11 mouse cellular contexts compared by ENCODE assay signal in genomic region chr1:137903351-137903750, GRCm38 (mm10).
A peak's percentile ranks its signal among the peaks of the same experiment; 100 is the strongest.
DNase-seq lines count a peak whose midpoint lies in the region; ATAC-seq lines count a peak whose summit lies in the region.
"Had no signal": no experiment of that assay in that cellular context is flagged by ENCODE, and none has a peak within 500 bp of the region (broad histone marks: within the 10 kb centered on the region; RNA-seq: fewer than 3 reads in every experiment).

No protein-coding gene starts in this region.

- H3K27me3 ChIP-seq in embryonic facial prominence, embryonic 12.5 days = no peaks in the 10 kb centered on the region
- H3K27me3 ChIP-seq in hindbrain, embryonic 13.5 days = no peaks in the 10 kb centered on the region
- H3K27me3 ChIP-seq in midbrain, embryonic 16.5 days (ENCODE audit: control insufficient read depth, insufficient read depth, low read depth, low read length) = no peaks in the 10 kb centered on the region
- H3K27me3 ChIP-seq: Patski had no signal

- peak; percentile 29 for DNase-seq in layer of hippocampus, adult 11-12 months (ENCODE audit: low spot score)
- no peak for DNase-seq in layer of hippocampus, adult 9-10 months (ENCODE audit: low spot score)
- DNase-seq in heart, adult 18-20 months = no peak
- no peak for DNase-seq in heart, adult 8-10 months (ENCODE audit: low spot score)
- DNase-seq: adrenal gland, postnatal 36 days; lung, postnatal 36 days had no signal

- WGBS in embryonic facial prominence, embryonic 12.5 days = 25% methylated on average over 4 of the region's 4 CpGs
- 10% methylated on average over 4 of the region's 4 CpGs for WGBS in hindbrain, embryonic 13.5 days
- WGBS in midbrain, embryonic 16.5 days = 4% methylated on average over 4 of the region's 4 CpGs

- no peak overlapping the region for H3K4me3 ChIP-seq in embryonic facial prominence, embryonic 12.5 days
- H3K4me3 ChIP-seq in hindbrain, embryonic 13.5 days = peak overlapping the region; percentile 26; the same call in 1 of the 2 replicates
- peak overlapping the region; percentile 31 for H3K4me3 ChIP-seq in midbrain, embryonic 16.5 days (ENCODE audit: low read depth, low read length)

- no peak overlapping the region for H3K27ac ChIP-seq in embryonic facial prominence, embryonic 12.5 days
- no peak overlapping the region for H3K27ac ChIP-seq in hindbrain, embryonic 13.5 days
- H3K27ac ChIP-seq in midbrain, embryonic 16.5 days (ENCODE audit: low read length) = no peak overlapping the region

- peak overlapping the region; percentile 37 for H3K4me2 ChIP-seq in embryonic facial prominence, embryonic 12.5 days (replicated peaks)
- peak overlapping the region; percentile 56 for H3K4me2 ChIP-seq in hindbrain, embryonic 13.5 days
- peak overlapping the region; percentile 80 for H3K4me2 ChIP-seq in midbrain, embryonic 16.5 days (ENCODE audit: low read length)

- no peaks in the 10 kb centered on the region for H3K9me3 ChIP-seq in embryonic facial prominence, embryonic 12.5 days
- H3K9me3 ChIP-seq in hindbrain, embryonic 13.5 days = no peaks in the 10 kb centered on the region
- H3K9me3 ChIP-seq in midbrain, embryonic 16.5 days (replicated peaks; ENCODE audit: control insufficient read depth, low read length, poor library complexity, severe bottlenecking) = no peaks in the 10 kb centered on the region

- H3K9ac ChIP-seq in embryonic facial prominence, embryonic 12.5 days = no peak overlapping the region
- H3K9ac ChIP-seq in hindbrain, embryonic 13.5 days = peak overlapping the region; percentile 65; the same call in 1 of the 2 replicates
- 0 out of 2 replicates have a peak overlapping the region, but pooled peaks have one; percentile 38 for H3K9ac ChIP-seq in midbrain, embryonic 16.5 days (ENCODE audit: low read depth, low read length)

- peaks cover 23% of the 10 kb centered on the region; the same call in 1 of the 2 replicates for H3K4me1 ChIP-seq in embryonic facial prominence, embryonic 12.5 days
- H3K4me1 ChIP-seq in hindbrain, embryonic 13.5 days (replicated peaks) = peaks cover 37% of the 10 kb centered on the region
- H3K4me1 ChIP-seq in midbrain, embryonic 16.5 days (ENCODE audit: control insufficient read depth, insufficient read depth, low read length) = peaks cover 33% of the 10 kb centered on the region

- no peak for ATAC-seq in embryonic facial prominence, embryonic 12.5 days (ENCODE audit: insufficient number of reproducible peaks, insufficient read depth, low FRiP score, low TSS enrichment)
- no peak for ATAC-seq in hindbrain, embryonic 13.5 days (ENCODE audit: low FRiP score)
- no peak for ATAC-seq in midbrain, embryonic 16.5 days
- no peak for ATAC-seq in erythroblast, adult 5-6 weeks (replicated peaks; ENCODE audit: low FRiP score, poor library complexity, severe bottlenecking)
- ATAC-seq: Patski had no signal

- no peaks in the 10 kb centered on the region for H3K36me3 ChIP-seq in embryonic facial prominence, embryonic 12.5 days
- no peaks in the 10 kb centered on the region for H3K36me3 ChIP-seq in hindbrain, embryonic 13.5 days
- no peaks in the 10 kb centered on the region for H3K36me3 ChIP-seq in midbrain, embryonic 16.5 days (ENCODE audit: control insufficient read depth, insufficient read depth, low read length)
